Mouse (Mus musculus) stomach, embryonic 16.5 days (tissue): Measurements from ENCODE around the gene Atp1b1. TPM values are rescaled to one million over a fixed set of nuclear protein-coding genes. Genes with fewer than 3 reads are reported as not detected.
A peak's percentile ranks its signal among the peaks of the same experiment; 100 is the strongest.

Experiments used
- ATAC-seq: fragments of 200-750 bp; cut with Nextera tagmentation; 2 replicates; pipeline ENCODE4 v1.8.0; 2017; ENCODE audit warnings: moderate number of reproducible peaks, moderate TSS enrichment; ENCODE audit not compliant: insufficient read depth, low FRiP score
- H3K27ac ChIP-seq: fragments of 300-500 bp; sonication (generic); 2 replicates; pipeline ENCODE4 v1.5.1; 2014; ENCODE audit warnings: low read length
- H3K27me3 ChIP-seq: fragments of 300-500 bp; sonication (generic); 2 replicates; pipeline ENCODE4 v1.6.1; 2014; ENCODE audit warnings: low read length, control low read depth, mixed read lengths; ENCODE audit not compliant: control insufficient read depth, insufficient read depth
- H3K36me3 ChIP-seq: fragments of 300-500 bp; sonication (generic); 2 replicates; pipeline ENCODE4 v1.6.1; 2014; ENCODE audit warnings: low read length; ENCODE audit not compliant: control insufficient read depth, insufficient read depth
- H3K4me1 ChIP-seq: fragments of 300-500 bp; sonication (generic); 2 replicates; pipeline ENCODE4 v1.6.1; 2014; ENCODE audit warnings: low read length, control low read depth, mixed read lengths; ENCODE audit not compliant: control insufficient read depth, insufficient read depth
- H3K4me2 ChIP-seq: fragments of 300-500 bp; sonication (generic); 2 replicates; pipeline ENCODE4 v1.6.1; 2014; ENCODE audit warnings: low read depth, low read length, mixed read lengths
- H3K4me3 ChIP-seq: fragments of 300-500 bp; sonication (generic); replicated peaks from 2 replicates; pipeline ENCODE4 v1.5.1; 2014; ENCODE audit warnings: mild to moderate bottlenecking, low read length
- H3K9ac ChIP-seq: fragments of 300-500 bp; sonication (generic); 2 replicates; pipeline ENCODE4 v1.6.1; 2014; ENCODE audit warnings: low read length
- H3K9me3 ChIP-seq: fragments of 300-500 bp; sonication (generic); replicated peaks from 2 replicates; pipeline ENCODE4 v1.6.1; 2016; ENCODE audit warnings: low read length, control low read depth; ENCODE audit not compliant: control insufficient read depth
- WGBS: fragments of 180-500 bp; shearing (Covaris S2); extraction: QIAGEN DNeasy Blood & Tissue Kit; methylation state at CpG from one replicate; pipeline ENCODE4 v1.1.7; 2014; 5-methylcytosine and 5-hydroxymethylcytosine counted together
- polyA plus RNA-seq: library from polyadenylated mRNA; unstranded; fragments of >200 nt; fragmentation: Nextera tagmentation; extraction: Ambion mirVana; gene quantifications from 2 replicates; pipeline ENCODE4 v1.2.1, GENCODE M21; 2015

Atp1b1 gene
- polyA plus RNA-seq: 129 and 135 TPM in 2 replicates

DNA sequence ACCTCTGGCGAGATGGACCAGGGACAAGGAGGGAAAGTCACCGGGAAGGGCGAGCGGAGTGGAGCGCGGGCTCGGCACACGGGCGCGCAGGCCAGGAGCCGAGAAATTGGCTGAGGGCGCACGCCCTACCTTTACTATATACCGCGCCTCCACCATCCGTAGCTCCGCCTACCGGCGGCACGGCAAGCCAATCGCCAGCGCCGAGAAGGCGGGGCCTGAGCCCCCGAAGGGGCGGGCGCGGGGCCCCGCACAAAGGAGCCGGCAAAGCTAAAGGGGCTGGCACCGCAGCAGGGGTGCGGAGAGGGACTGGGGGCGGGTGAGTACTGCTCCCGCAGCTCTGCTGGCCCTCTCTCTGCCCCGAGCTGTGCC lies at the start of gene Atp1b1:
Atp1b1 (minus strand) TSS at position 111 of the 369 bp plus-strand sequence.
- Histone ChIP-seq H3K36me3 (no peaks in the 10 kb centered on the region), H3K4me2 (peak within 1 kb of the TSS; percentile 71), H3K27me3 (peaks cover 4% of the 10 kb centered on the region; the same call in 1 of the 2 replicates), H3K4me3 (peak within 1 kb of the TSS; percentile 67), H3K9ac (peak within 1 kb of the TSS; percentile 83), H3K27ac (peak within 1 kb of the TSS; percentile 91), H3K9me3 (no peaks in the 10 kb centered on the region), H3K4me1 (peaks cover 9% of the 10 kb centered on the region; the same call in 1 of the 2 replicates)
- peak; percentile 90 for ATAC-seq
- WGBS: under 1% methylated on average over 35 of the region's 35 CpGs

DNA sequence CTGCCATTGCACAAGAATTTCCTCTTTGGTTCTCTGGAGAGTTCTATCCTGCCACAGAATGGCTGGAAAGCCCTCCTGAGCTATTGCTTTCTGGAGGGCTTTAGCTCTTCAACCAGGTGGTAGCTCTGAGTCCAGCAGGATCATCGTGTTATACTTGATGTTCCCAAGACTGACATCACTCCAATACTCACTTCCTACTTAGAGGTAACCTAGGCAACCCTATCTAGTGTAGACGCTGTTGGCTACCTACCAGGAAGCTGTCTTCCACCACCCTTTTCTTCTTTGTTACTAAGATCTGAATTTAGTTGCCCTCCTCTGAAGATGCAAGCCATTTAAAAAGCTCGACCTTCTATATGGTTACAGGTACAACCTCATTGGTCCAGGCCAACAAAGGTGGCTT lies 46.9 kb upstream of the Atp1b1 start:
- 77% methylated on average over 3 of the region's 3 CpGs for WGBS
- ATAC-seq: no peak

DNA sequence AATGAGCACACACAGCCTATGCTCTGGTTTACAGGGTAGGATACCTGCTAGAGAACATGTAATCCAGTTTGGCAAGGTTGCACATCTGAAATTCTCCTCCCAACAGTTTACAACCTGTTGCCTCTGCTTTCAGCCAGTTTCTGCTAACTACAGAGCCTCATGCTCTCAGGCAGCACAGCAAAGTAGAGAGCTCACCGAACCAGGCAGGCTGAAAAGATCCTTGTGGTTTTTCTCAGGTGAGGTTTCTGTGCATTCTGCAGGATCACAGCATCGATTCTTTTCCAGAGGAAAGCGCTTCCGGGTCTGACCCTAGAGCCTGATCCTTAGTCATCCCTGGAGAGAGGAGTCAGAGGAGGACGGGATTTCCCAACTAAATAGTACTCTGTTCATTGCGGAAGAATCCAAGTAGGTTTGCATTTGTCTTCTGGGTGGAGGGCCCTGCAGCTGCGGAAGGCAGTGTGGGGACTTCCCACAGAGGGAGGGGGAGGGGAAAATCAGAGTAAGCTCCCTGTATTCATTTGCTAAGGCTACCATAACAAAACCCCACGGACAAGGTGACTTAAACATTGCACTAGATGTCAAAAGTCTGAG lies 45.1 kb upstream of the Atp1b1 start:
- H3K9ac ChIP-seq: no peak overlapping the region
- peak; percentile 21; the same call in 1 of the 2 replicates for ATAC-seq
- H3K27me3 ChIP-seq: no peaks in the 10 kb centered on the region
- no peak overlapping the region for H3K27ac ChIP-seq
- H3K36me3 ChIP-seq: no peaks in the 10 kb centered on the region
- H3K4me1 ChIP-seq: 0 out of 2 replicates have a peak, but pooled peaks cover 5% of the 10 kb centered on the region
- H3K9me3 ChIP-seq: no peaks in the 10 kb centered on the region
- H3K4me2 ChIP-seq: no peak overlapping the region
- WGBS: 39% methylated on average over 8 of the region's 8 CpGs
- H3K4me3 ChIP-seq: no peak overlapping the region

More for the DNA sequence above, 46.9 kb upstream of the Atp1b1 start:
- H3K9ac ChIP-seq: no peak overlapping the region
- no peak overlapping the region for H3K4me2 ChIP-seq
- no peaks in the 10 kb centered on the region for H3K9me3 ChIP-seq
- H3K27ac ChIP-seq: no peak overlapping the region
- H3K4me1 ChIP-seq: 0 out of 2 replicates have a peak, but pooled peaks cover 5% of the 10 kb centered on the region
- no peak overlapping the region for H3K4me3 ChIP-seq
- no peaks in the 10 kb centered on the region for H3K36me3 ChIP-seq
- H3K27me3 ChIP-seq: no peaks in the 10 kb centered on the region

DNA sequence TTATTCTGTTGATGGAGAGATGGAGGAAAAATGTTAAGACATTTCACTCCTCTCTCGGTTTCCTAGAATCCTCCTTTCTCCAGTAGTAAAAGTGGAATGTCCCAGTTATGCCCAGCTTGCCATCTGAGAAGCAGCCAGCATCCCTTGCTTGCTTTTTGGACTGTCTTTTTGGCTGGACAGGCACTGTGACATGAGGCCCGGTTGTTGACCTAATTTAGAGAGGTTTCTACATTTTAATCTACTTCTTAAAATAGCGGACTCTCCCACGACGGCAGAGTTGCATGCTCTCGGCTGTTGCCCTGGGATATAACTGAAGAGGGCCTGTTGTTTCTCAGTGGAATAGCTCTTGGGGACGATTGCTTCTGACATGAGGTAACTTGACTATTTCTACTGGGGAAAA lies 44.1 kb upstream of the Atp1b1 start:
- Histone ChIP-seq H3K4me3 (no peak overlapping the region), H3K36me3 (no peaks in the 10 kb centered on the region), H3K27me3 (no peaks in the 10 kb centered on the region), H3K4me1 (0 out of 2 replicates have a peak, but pooled peaks cover 5% of the 10 kb centered on the region), H3K27ac (no peak overlapping the region), H3K9me3 (no peaks in the 10 kb centered on the region), H3K4me2 (no peak overlapping the region), H3K9ac (no peak overlapping the region)
- WGBS: 66% methylated on average over 7 of the region's 7 CpGs
- ATAC-seq: no peak

- H3K9me3 ChIP-seq: no peaks in the 10 kb centered on the region
- H3K4me2 ChIP-seq: no peak overlapping the region
- H3K27ac ChIP-seq: peak overlapping the region; percentile 32; the same call in 1 of the 2 replicates
- H3K4me3 ChIP-seq: no peak overlapping the region
- H3K4me1 ChIP-seq: no peaks in the 10 kb centered on the region
- no peaks in the 10 kb centered on the region for H3K27me3 ChIP-seq
- peak; percentile 58; the same call in 1 of the 2 replicates for ATAC-seq
- no peak overlapping the region for H3K9ac ChIP-seq
- WGBS: 54% methylated on average over 8 of the region's 8 CpGs
- H3K36me3 ChIP-seq: no peaks in the 10 kb centered on the region
Measured at GRCm38 (mm10) chr1:164494741-164495512, 36.8 kb upstream of the Atp1b1 start.

DNA sequence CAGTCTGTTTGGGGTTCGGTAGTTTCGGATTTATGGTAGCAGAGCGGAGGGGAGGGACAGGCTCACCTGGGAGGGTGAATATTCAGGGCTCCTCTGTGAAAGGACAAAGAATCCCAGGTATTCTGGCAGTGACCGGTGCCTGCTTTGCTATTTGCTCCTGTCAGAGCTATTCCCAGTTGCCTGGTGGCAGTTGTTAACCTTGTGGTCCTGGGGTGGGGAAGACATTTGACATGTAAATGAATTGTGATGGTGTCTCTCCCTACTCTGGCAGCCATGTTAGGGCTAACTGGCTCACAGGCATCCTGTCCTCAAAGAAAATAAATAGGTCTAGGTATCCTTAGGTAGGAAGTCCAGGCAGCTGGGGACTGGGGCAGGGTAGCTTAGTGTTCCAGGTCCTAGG lies 36.1 kb upstream of the Atp1b1 start:
- WGBS: 47% methylated on average over 4 of the region's 4 CpGs
- Histone ChIP-seq H3K4me1 (no peaks in the 10 kb centered on the region), H3K4me3 (no peak overlapping the region), H3K4me2 (no peak overlapping the region), H3K36me3 (no peaks in the 10 kb centered on the region), H3K27ac (peak overlapping the region; percentile 32; the same call in 1 of the 2 replicates), H3K27me3 (no peaks in the 10 kb centered on the region), H3K9me3 (no peaks in the 10 kb centered on the region), H3K9ac (no peak overlapping the region)
- no peak for ATAC-seq

DNA sequence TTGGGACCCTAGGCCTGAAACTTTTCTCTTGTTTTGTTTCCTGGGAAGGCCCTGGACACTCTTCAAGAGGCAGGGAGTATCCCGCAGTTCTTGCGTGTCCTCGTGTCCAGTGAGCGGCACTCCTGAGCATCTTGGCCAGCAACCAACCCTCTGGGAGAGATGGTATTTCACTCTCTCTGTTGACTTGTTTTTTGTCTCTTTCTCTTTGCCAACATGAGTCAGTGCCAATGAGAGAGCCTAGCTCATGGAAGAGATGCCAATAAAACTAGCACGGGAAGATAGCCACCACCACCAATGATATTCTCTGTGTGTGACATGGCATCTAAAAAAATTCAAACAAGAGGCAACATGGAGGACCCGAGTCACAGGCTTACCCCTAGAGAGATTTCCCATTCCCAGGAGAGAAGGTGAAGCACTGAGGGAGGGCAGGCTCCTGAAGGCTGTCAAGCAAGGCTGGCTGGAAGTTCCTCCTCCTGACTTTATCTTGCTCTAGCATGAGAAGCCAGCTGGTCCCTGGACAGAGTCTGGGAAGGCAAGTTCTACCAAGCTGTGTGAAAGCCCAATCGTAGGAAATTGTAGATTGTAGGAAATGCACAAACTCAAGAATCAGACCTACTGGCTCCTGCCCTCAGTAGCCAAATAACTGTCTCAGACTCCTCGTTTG lies 35.0 kb upstream of the Atp1b1 start:
- no peaks in the 10 kb centered on the region for H3K36me3 ChIP-seq
- 72% methylated on average over 8 of the region's 8 CpGs for WGBS
- ATAC-seq: peak; percentile 44; the same call in 1 of the 2 replicates

DNA sequence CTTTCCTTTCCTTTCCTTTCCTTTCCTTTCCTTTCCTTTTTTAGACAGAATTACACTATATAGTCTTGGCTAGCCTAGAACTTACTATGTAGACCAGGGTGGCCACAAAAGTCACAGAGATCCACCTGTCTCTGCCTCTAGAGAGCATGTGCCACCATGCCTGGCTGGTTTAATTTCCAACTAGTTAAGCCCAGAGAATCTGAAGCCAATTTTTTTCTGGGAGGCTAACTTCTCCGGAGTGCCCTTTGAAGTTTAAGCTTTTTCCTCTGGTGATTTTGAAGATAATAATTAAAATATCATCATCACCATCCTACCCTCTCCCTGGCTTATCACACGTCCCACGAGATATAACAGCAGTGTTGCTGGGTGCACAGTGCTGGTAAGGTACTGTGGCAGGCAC lies 34.3 kb upstream of the Atp1b1 start:
- no peak overlapping the region for H3K4me3 ChIP-seq
- H3K4me2 ChIP-seq: no peak overlapping the region
- H3K4me1 ChIP-seq: no peaks in the 10 kb centered on the region
- H3K36me3 ChIP-seq: no peaks in the 10 kb centered on the region
- H3K27me3 ChIP-seq: no peaks in the 10 kb centered on the region
- no peak overlapping the region for H3K9ac ChIP-seq
- H3K27ac ChIP-seq: no peak overlapping the region
- WGBS: 88% methylated on average over 3 of the region's 3 CpGs
- no peak for ATAC-seq
- no peaks in the 10 kb centered on the region for H3K9me3 ChIP-seq

More for the DNA sequence above, 35.0 kb upstream of the Atp1b1 start:
- H3K9ac ChIP-seq: no peak overlapping the region
- no peaks in the 10 kb centered on the region for H3K4me1 ChIP-seq
- H3K27ac ChIP-seq: no peak overlapping the region
- H3K4me2 ChIP-seq: no peak overlapping the region
- H3K4me3 ChIP-seq: no peak overlapping the region
- H3K27me3 ChIP-seq: no peaks in the 10 kb centered on the region
- no peaks in the 10 kb centered on the region for H3K9me3 ChIP-seq
